Mouse (Mus musculus): Measurements from ENCODE around the gene Nxph4. TPM values are rescaled to one million over a fixed set of nuclear protein-coding genes. Genes with fewer than 3 reads are reported as not detected.
A peak's percentile ranks its signal among the peaks of the same experiment; 100 is the strongest.

The Nxph4 gene
- polyA plus RNA-seq (2015; fragmentation: Nextera tagmentation; extraction: Ambion mirVana): 161 and 194 TPM in 2 replicates

GRCm38 (mm10) chr10:127534036-127534928, at the start of gene Nxph4:
Gene Nxph4 (minus strand): TSS chr10:127534559.
- Histone ChIP-seq H3K9ac (peak within 1 kb of the TSS; percentile 78), H3K4me3 (peak within 1 kb of the TSS; percentile 68), H3K36me3 (peaks cover 6% of the 10 kb centered on the region), H3K4me1 (replicated peaks) (peaks cover 74% of the 10 kb centered on the region), H3K27ac (replicated peaks) (peak within 1 kb of the TSS; percentile 82), H3K27me3 (peaks cover 9% of the 10 kb centered on the region; the same call in 1 of the 2 replicates), H3K9me3 (no peaks in the 10 kb centered on the region), H3K4me2 (peak within 1 kb of the TSS; percentile 95)
- no peak for ATAC-seq (ENCODE audit: low FRiP score, low read depth)
- WGBS: under 1% methylated on average over 59 of the region's 78 CpGs

- no peaks in the 10 kb centered on the region for H3K9me3 ChIP-seq
- ATAC-seq (ENCODE audit: low FRiP score, low read depth): no peak
- H3K27me3 ChIP-seq: no peaks in the 10 kb centered on the region
- no peak overlapping the region for H3K27ac ChIP-seq (replicated peaks)
- no peaks in the 10 kb centered on the region for H3K4me1 ChIP-seq (replicated peaks)
- no peak overlapping the region for H3K4me2 ChIP-seq
- H3K9ac ChIP-seq: no peak overlapping the region
- peaks cover 88% of the 10 kb centered on the region for H3K36me3 ChIP-seq
- H3K4me3 ChIP-seq: no peak overlapping the region
- WGBS: 78% methylated on average over 8 of the region's 8 CpGs
Measured at GRCm38 (mm10) chr10:127583649-127584048, 49.3 kb upstream of the Nxph4 start.

- Histone ChIP-seq H3K4me2 (no peak overlapping the region), H3K9ac (no peak overlapping the region), H3K27ac (replicated peaks) (no peak overlapping the region), H3K4me1 (replicated peaks) (no peaks in the 10 kb centered on the region), H3K27me3 (no peaks in the 10 kb centered on the region), H3K36me3 (peaks cover 92% of the 10 kb centered on the region), H3K4me3 (no peak overlapping the region), H3K9me3 (no peaks in the 10 kb centered on the region)
- 95% methylated on average over 9 of the region's 9 CpGs for WGBS
- no peak for ATAC-seq (ENCODE audit: low FRiP score, low read depth)
Measured at GRCm38 (mm10) chr10:127581291-127581690, 46.9 kb upstream of the Nxph4 start.

GRCm38 (mm10) chr10:127577982-127578381, 43.6 kb upstream of the Nxph4 start:
- Histone ChIP-seq H3K4me2 (no peak overlapping the region), H3K27ac (replicated peaks) (no peak overlapping the region), H3K4me3 (no peak overlapping the region), H3K27me3 (no peaks in the 10 kb centered on the region), H3K9me3 (no peaks in the 10 kb centered on the region), H3K9ac (no peak overlapping the region), H3K4me1 (replicated peaks) (no peaks in the 10 kb centered on the region), H3K36me3 (peaks cover 92% of the 10 kb centered on the region)
- 92% methylated on average over 15 of the region's 15 CpGs for WGBS
- ATAC-seq (ENCODE audit: low FRiP score, low read depth): no peak

GRCm38 (mm10) chr10:127577156-127577555, 42.8 kb upstream of the Nxph4 start:
- Histone ChIP-seq H3K4me1 (replicated peaks) (no peaks in the 10 kb centered on the region), H3K36me3 (peaks cover 93% of the 10 kb centered on the region), H3K4me2 (no peak overlapping the region), H3K27ac (replicated peaks) (no peak overlapping the region), H3K4me3 (no peak overlapping the region), H3K9me3 (no peaks in the 10 kb centered on the region), H3K27me3 (no peaks in the 10 kb centered on the region), H3K9ac (no peak overlapping the region)
- 89% methylated on average over 9 of the region's 9 CpGs for WGBS
- ATAC-seq (ENCODE audit: low FRiP score, low read depth): no peak

GRCm38 (mm10) chr10:127576381-127576961, 42.1 kb upstream of the Nxph4 start:
- ATAC-seq (ENCODE audit: low FRiP score, low read depth): no peak
- 69% methylated on average over 18 of the region's 18 CpGs for WGBS

GRCm38 (mm10) chr10:127575741-127576140, 41.4 kb upstream of the Nxph4 start:
- no peaks in the 10 kb centered on the region for H3K9me3 ChIP-seq
- peaks cover 90% of the 10 kb centered on the region for H3K36me3 ChIP-seq
- H3K4me1 ChIP-seq (replicated peaks): no peaks in the 10 kb centered on the region
- no peak overlapping the region for H3K27ac ChIP-seq (replicated peaks)
- H3K4me3 ChIP-seq: no peak overlapping the region
- 92% methylated on average over 7 of the region's 7 CpGs for WGBS
- no peaks in the 10 kb centered on the region for H3K27me3 ChIP-seq
- H3K4me2 ChIP-seq: no peak overlapping the region
- H3K9ac ChIP-seq: no peak overlapping the region
- ATAC-seq (ENCODE audit: low FRiP score, low read depth): no peak

More at GRCm38 (mm10) chr10:127576381-127576961, 42.1 kb upstream of the Nxph4 start:
- Histone ChIP-seq H3K9me3 (no peaks in the 10 kb centered on the region), H3K4me3 (no peak overlapping the region), H3K4me2 (no peak overlapping the region), H3K36me3 (peaks cover 91% of the 10 kb centered on the region), H3K27ac (replicated peaks) (no peak overlapping the region), H3K9ac (no peak overlapping the region), H3K4me1 (replicated peaks) (no peaks in the 10 kb centered on the region), H3K27me3 (no peaks in the 10 kb centered on the region)

- ATAC-seq (ENCODE audit: low FRiP score, low read depth): no peak
- no peak overlapping the region for H3K4me2 ChIP-seq
- no peak overlapping the region for H3K4me3 ChIP-seq
- no peak overlapping the region for H3K27ac ChIP-seq (replicated peaks)
- whole genome bisulfite sequencing: 92% methylated on average over 5 of the region's 5 CpGs
- no peaks in the 10 kb centered on the region for H3K27me3 ChIP-seq
- no peaks in the 10 kb centered on the region for H3K9me3 ChIP-seq
- H3K4me1 ChIP-seq (replicated peaks): no peaks in the 10 kb centered on the region
- no peak overlapping the region for H3K9ac ChIP-seq
- H3K36me3 ChIP-seq: peaks cover 79% of the 10 kb centered on the region
Measured at GRCm38 (mm10) chr10:127572281-127572680, 37.9 kb upstream of the Nxph4 start.

- Histone ChIP-seq H3K9ac (no peak overlapping the region), H3K9me3 (no peaks in the 10 kb centered on the region), H3K4me1 (replicated peaks) (no peaks in the 10 kb centered on the region), H3K36me3 (peaks cover 80% of the 10 kb centered on the region), H3K27me3 (no peaks in the 10 kb centered on the region), H3K4me2 (no peak overlapping the region), H3K4me3 (no peak overlapping the region), H3K27ac (replicated peaks) (no peak overlapping the region)
- ATAC-seq (ENCODE audit: low FRiP score, low read depth): no peak
- WGBS: 89% methylated on average over 17 of the region's 17 CpGs
Measured at GRCm38 (mm10) chr10:127570937-127571641, 36.7 kb upstream of the Nxph4 start.

GRCm38 (mm10) chr10:127570384-127570783, 36.0 kb upstream of the Nxph4 start:
- H3K27me3 ChIP-seq: no peaks in the 10 kb centered on the region
- no peaks in the 10 kb centered on the region for H3K9me3 ChIP-seq
- no peak for ATAC-seq (ENCODE audit: low FRiP score, low read depth)
- H3K27ac ChIP-seq (replicated peaks): no peak overlapping the region
- no peak overlapping the region for H3K9ac ChIP-seq
- no peaks in the 10 kb centered on the region for H3K4me1 ChIP-seq (replicated peaks)
- H3K36me3 ChIP-seq: peaks cover 79% of the 10 kb centered on the region
- H3K4me2 ChIP-seq: no peak overlapping the region
- 89% methylated on average over 6 of the region's 6 CpGs for WGBS
- no peak overlapping the region for H3K4me3 ChIP-seq

- WGBS: 37% methylated on average over 3 of the region's 3 CpGs
- Histone ChIP-seq H3K9me3 (no peaks in the 10 kb centered on the region), H3K27ac (replicated peaks) (no peak overlapping the region), H3K9ac (no peak overlapping the region), H3K36me3 (peaks cover 74% of the 10 kb centered on the region), H3K4me3 (no peak overlapping the region), H3K27me3 (no peaks in the 10 kb centered on the region), H3K4me2 (no peak overlapping the region), H3K4me1 (replicated peaks) (no peaks in the 10 kb centered on the region)
- no peak for ATAC-seq (ENCODE audit: low FRiP score, low read depth)
Measured at GRCm38 (mm10) chr10:127569450-127569849, 35.1 kb upstream of the Nxph4 start.
